Mouse (Mus musculus) embryonic facial prominence, embryonic 14.5 days (tissue): ENCODE results near the gene Chd6. TPM values are rescaled to one million over a fixed set of nuclear protein-coding genes. Genes with fewer than 3 reads are reported as not detected.

Source experiments
- ATAC-seq: fragments of 200-750 bp; cut with Nextera tagmentation; 2 replicates; pipeline ENCODE4 v1.8.0; 2017; ENCODE audit warnings: low read depth, moderate number of reproducible peaks, moderate TSS enrichment
- DNase-seq: peaks from one replicate; pipeline ENCODE4 v3.0.0-alpha.2; 2015; ENCODE audit warnings: low spot score
- H3K27ac ChIP-seq: fragments of 300-500 bp; sonication (generic); replicated peaks from 2 replicates; pipeline ENCODE4 v1.5.1; 2014; ENCODE audit warnings: low read depth, mild to moderate bottlenecking, low read length, moderate library complexity
- H3K27me3 ChIP-seq: fragments of 300-500 bp; sonication (generic); replicated peaks from 2 replicates; pipeline ENCODE4 v1.6.1; 2014; ENCODE audit warnings: low read length; ENCODE audit not compliant: control insufficient read depth, insufficient read depth
- H3K36me3 ChIP-seq: fragments of 300-500 bp; sonication (generic); 2 replicates; pipeline ENCODE4 v1.6.1; 2014; ENCODE audit warnings: low read length, mixed read lengths; ENCODE audit not compliant: control insufficient read depth, insufficient read depth
- H3K4me1 ChIP-seq: fragments of 300-500 bp; sonication (generic); 2 replicates; pipeline ENCODE4 v1.6.1; 2014; ENCODE audit warnings: antibody characterized with exemption, low read length; ENCODE audit not compliant: control insufficient read depth, insufficient read depth
- H3K4me2 ChIP-seq: fragments of 300-500 bp; sonication (generic); 2 replicates; pipeline ENCODE4 v1.6.1; 2014; ENCODE audit warnings: low read depth, mild to moderate bottlenecking, low read length, moderate library complexity, mixed read lengths
- H3K4me3 ChIP-seq: fragments of 300-500 bp; sonication (generic); 2 replicates; pipeline ENCODE4 v1.5.1; 2014; ENCODE audit warnings: low read depth, mild to moderate bottlenecking, low read length
- H3K9ac ChIP-seq: fragments of 300-500 bp; sonication (generic); 2 replicates; pipeline ENCODE4 v1.6.1; 2014; ENCODE audit warnings: low read depth, mild to moderate bottlenecking, low read length, moderate library complexity, mixed read lengths
- H3K9me3 ChIP-seq: fragments of 300-500 bp; sonication (generic); 2 replicates; pipeline ENCODE4 v1.6.1; 2016; ENCODE audit warnings: low read length; ENCODE audit not compliant: control insufficient read depth
- WGBS: fragments of 180-500 bp; shearing (Covaris S2); extraction: QIAGEN DNeasy Blood & Tissue Kit; methylation state at CpG from one replicate; pipeline ENCODE4 v1.1.7; 2014; 5-methylcytosine and 5-hydroxymethylcytosine counted together
- polyA plus RNA-seq: library from polyadenylated mRNA; unstranded; fragments of >200 nt; fragmentation: Nextera tagmentation; extraction: Ambion mirVana; gene quantifications from 2 replicates; pipeline ENCODE4 v1.2.1, GENCODE M21; 2014

The Chd6 gene
- polyA plus RNA-seq, 1 experiment from 2014 or later = 24.2 TPM

- 75% methylated on average over 4 of the region's 4 CpGs for WGBS
- H3K4me2 ChIP-seq = no peak overlapping the region
- no peak overlapping the region for H3K4me3 ChIP-seq
- H3K27ac ChIP-seq = no peak overlapping the region
- H3K27me3 ChIP-seq = no peaks in the 10 kb centered on the region
- ATAC-seq = no peak
- H3K9ac ChIP-seq = no peak overlapping the region
- peaks cover 93% of the 10 kb centered on the region for H3K36me3 ChIP-seq
- H3K9me3 ChIP-seq = no peaks in the 10 kb centered on the region
- no peak for DNase-seq
- H3K4me1 ChIP-seq = no peaks in the 10 kb centered on the region
Observed at GRCm38 (mm10) chr2:160951595-160951994, 157.3 kb downstream of the Chd6 start.

- no peak for ATAC-seq
- 54% methylated on average over 3 of the region's 3 CpGs for WGBS
- Histone ChIP-seq H3K36me3 (peaks cover 20% of the 10 kb centered on the region), H3K4me3 (no peak overlapping the region), H3K27me3 (no peaks in the 10 kb centered on the region), H3K9me3 (no peaks in the 10 kb centered on the region), H3K9ac (no peak overlapping the region), H3K4me1 (no peaks in the 10 kb centered on the region), H3K27ac (no peak overlapping the region), H3K4me2 (no peak overlapping the region)
- no peak for DNase-seq
Observed at GRCm38 (mm10) chr2:160942443-160942842, 166.4 kb downstream of the Chd6 start.

- DNase-seq = peak; percentile 67
- Histone ChIP-seq H3K36me3 (peaks cover 9% of the 10 kb centered on the region; the same call in 1 of the 2 replicates), H3K27me3 (no peaks in the 10 kb centered on the region), H3K4me1 (no peaks in the 10 kb centered on the region), H3K9ac (no peak overlapping the region), H3K4me2 (no peak overlapping the region), H3K27ac (no peak overlapping the region), H3K9me3 (no peaks in the 10 kb centered on the region), H3K4me3 (no peak overlapping the region)
- WGBS = 62% methylated on average over 17 of the region's 17 CpGs
- ATAC-seq = peak; percentile 65; the same call in 1 of the 2 replicates
Observed at GRCm38 (mm10) chr2:160940930-160941709, 167.8 kb downstream of the Chd6 start.

- ATAC-seq = no peak
- no peaks in the 10 kb centered on the region for H3K27me3 ChIP-seq
- H3K9ac ChIP-seq = no peak overlapping the region
- no peak overlapping the region for H3K4me3 ChIP-seq
- no peaks in the 10 kb centered on the region for H3K9me3 ChIP-seq
- H3K4me2 ChIP-seq = no peak overlapping the region
- no peak for DNase-seq
- H3K27ac ChIP-seq = no peak overlapping the region
- WGBS = 76% methylated on average over 4 of the region's 4 CpGs
- H3K4me1 ChIP-seq = peaks cover 10% of the 10 kb centered on the region
- no peaks in the 10 kb centered on the region for H3K36me3 ChIP-seq
Observed at GRCm38 (mm10) chr2:160934451-160934850, 174.4 kb downstream of the Chd6 start.

- ATAC-seq = no peak
- WGBS = 74% methylated on average over 5 of the region's 5 CpGs
- Histone ChIP-seq H3K4me2 (no peak overlapping the region), H3K9me3 (no peaks in the 10 kb centered on the region), H3K27ac (no peak overlapping the region), H3K4me3 (no peak overlapping the region), H3K4me1 (peaks cover 10% of the 10 kb centered on the region), H3K27me3 (no peaks in the 10 kb centered on the region), H3K9ac (no peak overlapping the region), H3K36me3 (no peaks in the 10 kb centered on the region)
- DNase-seq = no peak
Observed at GRCm38 (mm10) chr2:160933890-160934289, 175.0 kb downstream of the Chd6 start.

GRCm38 (mm10) chr2:160932981-160933380 is 175.9 kb downstream of the Chd6 start:
- 74% methylated on average over 3 of the region's 3 CpGs for WGBS
- Histone ChIP-seq H3K4me2 (no peak overlapping the region), H3K9ac (no peak overlapping the region), H3K4me3 (no peak overlapping the region), H3K4me1 (peaks cover 10% of the 10 kb centered on the region), H3K36me3 (no peaks in the 10 kb centered on the region), H3K27ac (no peak overlapping the region; the same call in 1 of the 2 replicates), H3K9me3 (no peaks in the 10 kb centered on the region), H3K27me3 (no peaks in the 10 kb centered on the region)
- DNase-seq = no peak
- no peak for ATAC-seq

GRCm38 (mm10) chr2:160932325-160932724 is 176.6 kb downstream of the Chd6 start:
- peak; percentile 72 for ATAC-seq
- no peak overlapping the region for H3K4me3 ChIP-seq
- H3K27ac ChIP-seq = peak overlapping the region; percentile 53; the same call in 1 of the 2 replicates
- no peaks in the 10 kb centered on the region for H3K9me3 ChIP-seq
- no peaks in the 10 kb centered on the region for H3K36me3 ChIP-seq
- WGBS = 34% methylated on average over 8 of the region's 8 CpGs
- H3K4me1 ChIP-seq = peaks cover 10% of the 10 kb centered on the region
- H3K9ac ChIP-seq = no peak overlapping the region
- 0 out of 2 replicates have a peak overlapping the region, but pooled peaks have one; percentile 1 for H3K4me2 ChIP-seq
- H3K27me3 ChIP-seq = no peaks in the 10 kb centered on the region
- peak; percentile 88 for DNase-seq

GRCm38 (mm10) chr2:160931378-160931777 is 177.5 kb downstream of the Chd6 start:
- Histone ChIP-seq H3K4me3 (no peak overlapping the region), H3K4me1 (peaks cover 10% of the 10 kb centered on the region), H3K27ac (no peak overlapping the region), H3K36me3 (no peaks in the 10 kb centered on the region), H3K9me3 (no peaks in the 10 kb centered on the region), H3K27me3 (no peaks in the 10 kb centered on the region), H3K9ac (no peak overlapping the region), H3K4me2 (no peak overlapping the region)
- 93% methylated on average over 5 of the region's 5 CpGs for WGBS
- DNase-seq (no peak), ATAC-seq (no peak)

GRCm38 (mm10) chr2:160925203-160925602 is 183.7 kb downstream of the Chd6 start:
- peak; percentile 24; the same call in 1 of the 2 replicates for ATAC-seq
- no peak overlapping the region for H3K9ac ChIP-seq
- peak; percentile 53 for DNase-seq
- no peaks in the 10 kb centered on the region for H3K9me3 ChIP-seq
- WGBS = 64% methylated on average over 9 of the region's 9 CpGs
- no peaks in the 10 kb centered on the region for H3K36me3 ChIP-seq
- no peak overlapping the region for H3K4me3 ChIP-seq
- no peaks in the 10 kb centered on the region for H3K27me3 ChIP-seq
- peaks cover 14% of the 10 kb centered on the region; the same call in 1 of the 2 replicates for H3K4me1 ChIP-seq
- H3K27ac ChIP-seq = peak overlapping the region; percentile 44
- no peak overlapping the region for H3K4me2 ChIP-seq
